Mouse (Mus musculus) cerebral cortex, adult 2 months (tissue): Measurements from ENCODE around the gene Fyn.

ENCODE experiments used
- WGBS: fragments of 180-500 bp; shearing (Covaris S2); methylation state at CpG from one replicate; pipeline ENCODE4 v1.1.7; 2018; 5-methylcytosine and 5-hydroxymethylcytosine counted together

Gene Fyn

DNA sequence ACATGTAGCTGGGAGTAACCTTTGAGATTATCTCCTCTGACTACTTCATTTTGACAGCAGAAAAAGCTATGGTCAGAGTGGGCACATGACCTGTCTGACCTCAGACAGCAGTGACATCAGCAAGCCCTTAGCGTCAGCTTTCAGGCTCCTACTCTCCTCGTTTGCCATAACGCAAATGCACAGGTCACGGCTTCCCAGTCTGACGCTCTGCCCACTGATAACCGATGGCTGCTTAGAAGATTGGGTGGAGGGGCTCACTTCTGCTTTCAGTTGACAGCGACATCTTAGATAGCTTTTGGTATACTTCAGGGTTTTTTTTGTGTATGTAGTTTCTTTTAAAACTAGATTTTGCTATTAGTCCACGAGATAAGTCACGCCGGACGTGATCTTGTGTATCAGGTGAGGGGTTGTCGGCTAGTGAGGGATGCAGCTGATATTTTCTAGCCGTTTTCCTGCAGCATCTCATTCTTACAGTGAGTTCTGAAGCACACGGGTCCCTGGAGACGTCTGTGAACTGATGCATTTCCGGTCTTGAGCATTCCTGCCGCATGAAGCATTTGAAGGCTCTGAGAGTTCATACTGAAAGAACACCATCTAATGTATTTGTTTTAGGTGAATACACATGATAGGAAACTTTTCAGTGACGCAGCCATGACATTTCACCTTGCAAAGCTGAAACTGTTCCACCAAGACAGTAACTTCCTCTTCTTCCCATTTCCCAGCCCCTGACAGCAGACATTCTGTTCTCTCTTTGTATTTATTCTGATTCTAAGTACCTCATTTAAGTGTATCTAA, 44.4 kb downstream of the Fyn start:
- WGBS: 78% methylated on average over 18 of the region's 18 CpGs

DNA sequence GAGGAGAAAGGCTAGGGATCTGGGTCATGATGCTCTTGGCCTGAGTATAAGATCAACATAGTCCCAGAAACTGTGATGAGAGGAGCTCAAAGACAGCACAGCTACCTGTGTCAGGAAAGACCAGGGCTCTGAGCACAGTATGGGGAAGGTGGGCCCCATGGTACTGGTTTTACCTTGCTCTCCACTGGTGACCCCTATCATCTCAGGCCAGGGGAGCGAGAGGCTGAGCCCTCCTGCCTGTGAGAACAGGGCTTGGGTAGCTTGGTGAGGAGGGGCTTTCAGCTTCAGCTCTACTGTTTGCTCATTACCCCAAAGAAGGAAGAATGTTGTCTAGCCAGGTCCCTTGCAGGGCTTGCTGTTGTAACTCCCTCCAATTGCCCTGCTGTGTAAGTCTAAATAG, 45.4 kb downstream of the Fyn start:
- WGBS: 100% methylated on average over 1 of the region's 1 CpGs

DNA sequence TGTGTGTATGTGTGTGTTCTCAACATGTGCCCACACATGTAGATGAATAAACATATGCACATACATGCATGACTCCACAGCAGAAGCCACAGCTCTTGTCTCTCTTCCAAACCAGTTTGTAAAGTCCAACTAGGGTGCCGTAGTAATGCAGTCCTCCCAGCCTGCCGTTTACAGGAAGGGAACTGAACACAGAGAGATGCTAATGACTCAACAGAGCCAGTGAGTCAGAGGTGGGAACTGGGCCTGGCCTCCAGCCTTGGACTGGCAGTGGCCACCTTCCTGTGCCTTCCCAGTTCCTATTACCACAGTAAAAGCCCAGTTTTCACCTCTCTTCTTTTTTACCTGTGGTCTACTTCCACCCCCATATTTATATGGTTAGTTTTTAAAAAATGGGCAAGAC, 46.9 kb downstream of the Fyn start:
- WGBS: 15% methylated on average over 2 of the region's 2 CpGs

DNA sequence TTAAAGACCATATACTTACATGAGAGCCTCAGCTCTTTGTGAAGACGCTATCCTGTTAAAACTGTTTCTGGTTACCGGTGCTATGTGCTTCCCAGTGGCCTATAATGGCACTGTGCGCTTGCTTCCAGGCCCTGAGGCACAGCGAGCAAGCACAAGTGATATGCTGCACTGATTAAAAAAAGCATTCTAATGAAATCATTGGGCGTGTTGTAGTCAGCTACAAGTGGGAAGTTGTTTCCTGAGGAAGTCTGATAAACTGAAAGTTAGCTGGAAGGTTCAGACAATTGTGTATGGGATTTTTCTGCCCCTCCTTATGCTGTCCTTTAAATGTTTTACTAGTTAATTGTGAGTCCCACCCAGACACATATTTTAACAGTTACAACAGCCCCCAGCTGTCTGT, 49.0 kb downstream of the Fyn start:
- WGBS: 67% methylated on average over 5 of the region's 5 CpGs

DNA sequence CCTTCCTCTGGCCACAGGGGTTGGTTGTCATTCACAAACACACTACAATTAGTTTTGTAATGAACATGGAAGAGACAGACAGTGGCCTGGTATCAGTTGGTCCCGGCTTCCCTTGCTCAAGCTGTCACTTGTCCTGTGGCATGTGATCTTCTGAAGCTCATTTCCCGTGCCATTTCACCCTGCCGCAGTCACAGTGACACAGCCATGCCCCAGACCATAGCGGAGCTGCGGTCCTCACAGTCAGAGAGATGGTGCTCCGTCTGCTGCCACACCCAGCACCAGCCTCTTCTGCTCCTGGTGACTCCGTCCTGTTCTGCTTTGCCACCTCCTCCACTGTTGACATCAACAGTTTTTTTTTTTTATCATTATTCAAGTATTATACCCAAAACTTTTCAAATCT, 49.7 kb downstream of the Fyn start:
- WGBS: 75% methylated on average over 7 of the region's 7 CpGs

DNA sequence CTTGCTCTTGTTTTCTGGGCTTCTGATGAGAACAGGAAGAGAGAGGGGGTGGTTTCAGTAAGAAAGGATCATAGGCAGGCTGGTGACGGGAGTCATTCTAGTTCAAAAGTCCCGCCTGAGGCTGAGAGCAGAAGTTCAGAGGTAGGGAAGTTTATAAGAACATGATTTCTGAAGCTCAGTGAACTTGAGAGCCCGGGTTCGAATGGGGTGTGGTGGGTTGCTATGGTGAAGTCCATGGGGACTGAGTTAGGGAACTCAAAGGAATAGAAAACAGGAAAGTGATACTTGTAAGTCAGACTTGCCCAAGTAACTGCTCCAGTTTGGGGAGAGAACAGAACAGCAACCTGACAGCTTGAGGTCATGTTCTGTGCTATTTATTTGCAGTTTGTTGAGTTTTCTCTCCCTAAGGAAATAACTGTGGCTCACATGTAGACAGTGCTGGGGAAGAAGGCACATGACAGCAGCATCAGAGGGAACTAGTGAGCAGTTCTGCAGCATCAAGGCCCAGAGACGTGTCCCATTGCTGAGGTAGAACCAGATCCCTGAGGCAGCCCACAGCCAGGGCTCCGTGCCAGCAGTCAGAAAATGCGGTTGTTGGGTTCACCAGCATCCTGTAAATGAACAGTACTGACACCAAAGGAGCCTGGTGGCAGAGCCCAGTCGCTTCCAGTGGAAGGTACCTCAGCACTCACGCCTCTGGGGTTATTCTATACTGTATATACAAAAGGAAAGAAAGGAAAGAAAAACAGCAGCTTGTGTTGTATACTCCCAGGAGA, 52.4 kb downstream of the Fyn start:
- 41% methylated on average over 9 of the region's 9 CpGs for WGBS

DNA sequence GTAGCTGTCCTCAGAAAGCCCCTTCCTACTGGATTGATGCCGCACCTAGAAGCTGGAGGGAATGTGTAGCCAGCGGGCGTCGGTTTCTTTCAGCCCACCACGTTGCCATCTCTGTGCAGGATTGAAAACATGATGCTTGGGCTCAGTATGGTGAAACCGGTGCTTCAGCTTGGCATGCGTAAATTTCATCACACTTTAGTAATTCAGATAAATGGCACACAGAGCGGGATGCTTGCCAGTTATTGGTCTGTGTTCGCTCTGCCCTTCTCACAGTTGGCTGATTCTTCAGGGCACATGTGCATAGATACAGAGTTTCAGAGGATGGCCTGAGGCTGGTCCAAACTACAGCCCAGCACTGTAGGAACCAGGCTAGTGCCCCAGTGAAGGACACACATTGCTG, 53.1 kb downstream of the Fyn start:
- 67% methylated on average over 9 of the region's 9 CpGs for WGBS

DNA sequence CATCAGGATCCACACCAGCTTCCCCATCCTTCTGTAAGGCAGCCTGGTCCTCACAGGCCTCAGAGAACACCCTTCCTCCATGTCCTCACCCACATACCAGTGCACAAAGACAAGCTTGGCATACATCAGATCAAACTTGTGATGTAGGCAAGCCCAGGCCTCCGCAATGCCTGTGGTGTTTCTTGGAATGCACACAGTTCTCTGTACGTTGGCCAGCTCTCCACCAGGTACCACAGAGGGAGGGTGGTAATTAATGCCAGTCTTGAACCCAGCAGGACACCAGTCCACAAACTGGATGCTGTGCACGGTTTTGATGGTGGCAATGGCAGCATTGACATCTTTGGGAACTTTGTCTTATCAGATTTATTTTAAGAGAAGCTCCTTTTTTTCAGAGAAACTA, 56.0 kb downstream of the Fyn start:
- 78% methylated on average over 3 of the region's 3 CpGs for WGBS

DNA sequence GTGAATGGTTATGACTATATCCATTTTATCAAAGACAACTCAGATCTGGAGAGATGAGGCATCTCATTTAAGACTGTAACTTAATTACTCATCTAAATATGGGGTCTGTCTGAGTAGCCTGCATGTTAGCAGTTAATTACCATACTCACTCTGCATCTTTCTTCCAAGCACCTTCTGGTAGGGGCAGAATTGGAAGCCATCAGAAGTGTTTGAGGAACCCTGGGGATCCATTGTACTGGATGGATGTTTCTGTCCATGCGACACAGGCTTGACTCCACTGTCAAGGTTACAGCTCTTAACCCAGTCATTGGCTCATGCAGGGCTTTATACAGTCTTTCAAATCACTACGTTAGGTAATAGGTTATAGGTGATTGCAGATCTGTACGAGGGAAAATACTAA, 57.4 kb downstream of the Fyn start:
- 94% methylated on average over 3 of the region's 3 CpGs for WGBS

DNA sequence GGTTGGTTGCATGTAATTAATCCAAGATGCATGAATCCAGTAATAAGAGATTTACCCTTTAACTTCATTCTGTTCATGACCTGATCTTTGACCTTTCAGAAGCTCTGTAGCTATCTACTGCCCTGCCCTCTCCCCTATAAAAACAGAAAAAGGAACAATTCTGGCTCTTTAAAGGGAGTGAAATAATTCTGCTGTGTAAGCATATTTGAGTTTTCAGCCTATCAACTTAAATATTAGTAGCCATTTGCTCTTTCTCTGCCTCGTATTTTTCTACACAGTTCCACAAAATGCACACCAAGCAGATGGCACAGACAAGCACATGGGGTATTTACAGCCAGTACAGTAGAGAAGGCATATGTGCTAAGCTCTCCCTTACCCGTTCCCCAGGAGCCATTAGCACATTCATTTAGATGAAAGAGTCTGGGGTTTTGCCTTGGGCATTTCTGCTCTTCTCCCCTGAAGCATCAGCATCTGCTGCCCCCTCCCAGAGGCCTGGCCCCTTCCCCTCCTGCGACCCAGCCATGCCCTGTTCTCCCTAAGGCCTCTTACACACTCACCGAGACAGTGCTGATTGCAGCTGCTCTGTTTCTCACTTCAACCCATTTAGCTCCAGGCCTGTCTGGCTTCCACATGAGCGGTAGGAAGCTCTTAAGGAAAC, 58.3 kb downstream of the Fyn start:
- 37% methylated on average over 5 of the region's 5 CpGs for WGBS

DNA sequence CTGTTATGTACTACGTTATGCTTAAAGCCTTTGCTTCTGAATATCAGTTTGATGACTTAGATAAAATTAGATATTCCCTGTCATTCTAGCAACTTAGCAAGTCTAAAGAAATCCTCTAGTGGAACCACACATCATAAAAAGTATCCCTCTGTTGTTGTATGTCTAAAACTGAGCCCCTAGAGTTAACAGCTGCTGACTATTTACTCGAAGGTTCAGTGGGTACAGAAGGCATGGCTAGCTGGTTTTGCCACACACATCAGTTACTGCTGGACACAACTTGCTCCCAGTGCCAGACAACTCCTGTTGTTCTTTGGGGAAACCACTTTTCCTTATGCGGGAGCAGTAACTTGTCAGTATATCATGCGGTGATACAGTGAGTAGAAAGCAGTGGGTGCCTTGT, 61.0 kb downstream of the Fyn start:
- 68% methylated on average over 4 of the region's 4 CpGs for WGBS

DNA sequence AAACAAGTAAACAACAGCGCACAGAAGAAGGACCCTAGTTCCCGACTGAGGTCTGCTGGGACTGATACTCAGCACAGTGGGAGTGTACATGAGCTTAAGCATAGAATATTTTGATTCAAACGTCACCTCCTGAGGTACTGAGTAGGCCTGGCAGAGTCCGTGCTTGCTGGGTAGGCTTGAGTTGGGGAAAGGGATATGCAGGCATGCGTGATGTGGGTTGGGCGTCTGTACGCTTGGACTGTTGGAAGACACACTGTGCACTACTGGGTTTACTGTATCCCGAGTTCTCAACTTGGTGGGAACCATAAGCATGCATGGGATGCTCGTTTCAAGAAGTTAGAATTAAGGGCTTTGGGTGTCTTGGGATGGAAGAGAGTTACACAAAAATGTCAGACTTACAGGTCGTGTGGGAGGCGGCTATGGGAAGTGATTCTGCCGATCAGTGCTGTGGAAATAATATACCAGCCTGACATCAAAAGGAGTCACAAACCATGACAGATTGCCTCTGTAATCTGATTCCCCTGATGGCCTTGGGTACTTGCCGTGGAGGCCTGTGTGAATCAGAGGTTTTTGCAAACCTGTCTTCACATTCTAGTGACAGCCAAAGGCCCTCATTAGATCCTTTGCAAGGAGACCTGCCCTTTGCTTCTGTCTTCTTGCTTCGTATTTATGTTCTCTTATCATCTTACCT, 61.6 kb downstream of the Fyn start:
- WGBS: 83% methylated on average over 14 of the region's 14 CpGs

DNA sequence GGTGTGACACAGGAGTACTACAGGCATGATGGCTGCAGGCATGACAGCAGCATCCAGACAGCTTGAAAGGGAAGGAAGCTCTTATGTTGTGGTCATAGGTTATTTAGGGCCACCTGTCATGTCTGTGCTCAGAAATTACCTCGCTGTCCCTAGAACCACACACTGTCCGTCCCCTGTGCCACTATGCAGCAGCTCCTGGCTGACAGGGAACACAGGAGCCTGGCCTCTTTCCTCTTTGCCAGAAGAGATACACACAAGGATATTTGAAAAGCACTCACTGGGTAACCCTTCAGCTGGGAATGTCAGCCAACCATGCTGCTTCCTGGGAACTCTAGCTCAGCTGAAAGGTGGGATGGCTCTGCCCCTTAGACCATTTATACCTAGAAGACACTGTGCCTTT, 62.6 kb downstream of the Fyn start:
- 95% methylated on average over 2 of the region's 2 CpGs for WGBS

DNA sequence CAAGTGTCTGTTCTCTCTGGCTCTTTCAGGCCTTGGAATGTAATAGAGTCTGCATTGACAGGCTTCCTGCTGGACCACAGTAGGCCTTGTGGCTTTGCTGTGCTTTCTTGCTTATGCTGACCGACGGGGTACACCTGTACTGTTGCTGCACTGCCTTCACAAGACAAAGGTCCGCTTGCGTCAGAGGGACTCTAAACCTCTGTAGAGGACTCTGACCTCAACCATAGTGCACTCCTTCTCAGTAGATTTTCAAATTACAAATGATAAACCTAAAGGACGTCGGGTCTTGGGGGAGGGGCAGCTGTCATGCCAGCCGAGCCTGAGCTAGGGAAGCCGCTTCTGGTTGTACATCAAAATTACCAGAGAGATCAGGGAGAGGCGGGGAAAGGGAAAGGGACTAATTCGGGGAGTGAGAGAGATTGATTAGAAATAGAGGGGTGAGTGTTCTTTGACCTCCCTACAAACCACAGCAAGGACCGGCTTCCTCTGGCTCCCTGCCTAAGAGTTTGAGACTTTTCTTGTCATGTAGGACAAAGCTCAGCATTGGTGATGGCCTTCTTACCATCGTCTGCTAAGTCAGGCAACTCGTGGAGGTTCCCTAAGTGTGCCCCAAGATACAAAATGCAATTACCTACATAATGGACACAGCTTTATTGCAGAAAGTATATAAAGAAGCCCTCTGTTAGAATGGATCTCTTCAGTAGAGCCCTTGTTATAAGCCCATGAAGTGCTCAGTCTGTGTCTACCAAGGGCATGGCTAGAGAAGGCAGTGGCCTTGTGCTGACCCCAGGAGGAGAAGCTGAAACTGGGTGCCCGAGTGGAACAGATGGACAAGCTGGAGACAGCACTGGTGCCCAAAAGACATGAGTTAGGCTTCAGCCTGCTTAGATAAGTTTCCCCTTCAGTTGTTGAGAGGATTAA, 64.3 kb downstream of the Fyn start:
- 74% methylated on average over 14 of the region's 14 CpGs for WGBS

DNA sequence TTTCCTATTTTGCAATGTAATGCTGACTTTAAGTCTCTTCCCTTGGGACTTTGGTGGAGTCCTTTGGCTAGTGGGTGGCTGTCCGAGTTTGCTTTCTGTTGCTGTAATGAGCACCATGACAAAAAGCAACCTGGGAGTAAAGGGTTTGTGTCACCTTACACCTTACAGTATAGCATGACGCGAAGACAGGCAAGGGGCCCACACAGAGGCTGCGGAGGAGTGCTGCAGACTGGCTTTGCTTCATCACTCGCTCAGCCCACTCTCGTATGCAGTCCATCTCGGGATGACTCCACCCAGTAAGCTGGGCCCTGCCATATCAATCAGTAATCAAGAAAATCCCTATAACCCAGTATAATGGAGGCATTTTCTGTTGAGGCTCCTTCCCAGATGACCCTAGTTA, 65.2 kb downstream of the Fyn start:
- WGBS: 79% methylated on average over 7 of the region's 7 CpGs

DNA sequence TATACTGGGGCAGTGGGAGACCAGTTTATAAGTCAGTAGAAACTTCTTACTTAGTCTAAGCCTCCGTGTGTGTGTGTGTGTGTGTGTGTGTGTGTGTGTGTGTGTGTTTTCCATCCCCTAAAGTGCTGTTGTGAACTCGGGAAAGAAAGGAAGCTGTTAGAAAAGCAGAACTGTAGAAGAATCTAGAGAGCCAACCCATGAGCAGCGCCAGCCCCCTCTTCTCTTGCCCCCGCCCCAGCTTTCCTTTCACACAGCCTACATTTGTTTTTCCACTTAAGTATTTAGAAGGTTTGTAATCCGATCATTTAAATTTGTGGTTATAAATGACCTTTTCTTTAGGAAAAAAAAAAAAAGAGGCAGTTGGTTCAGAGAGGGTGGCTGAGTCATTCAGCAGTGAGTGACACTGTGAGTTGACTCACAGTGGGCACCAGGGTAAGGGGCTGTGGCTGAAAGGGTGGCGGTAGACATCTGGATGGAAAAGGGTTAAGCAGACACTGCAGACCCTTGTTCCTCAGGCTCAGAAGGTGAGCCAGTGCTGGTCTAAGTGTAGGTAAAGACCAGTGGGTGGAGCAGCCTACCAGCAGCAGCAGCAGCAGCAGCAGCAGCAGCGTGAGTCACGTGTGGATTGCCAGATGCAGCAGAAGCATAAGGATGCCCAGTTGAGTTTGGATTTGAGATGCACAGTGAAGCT, 66.2 kb downstream of the Fyn start:
- 59% methylated on average over 8 of the region's 8 CpGs for WGBS

DNA sequence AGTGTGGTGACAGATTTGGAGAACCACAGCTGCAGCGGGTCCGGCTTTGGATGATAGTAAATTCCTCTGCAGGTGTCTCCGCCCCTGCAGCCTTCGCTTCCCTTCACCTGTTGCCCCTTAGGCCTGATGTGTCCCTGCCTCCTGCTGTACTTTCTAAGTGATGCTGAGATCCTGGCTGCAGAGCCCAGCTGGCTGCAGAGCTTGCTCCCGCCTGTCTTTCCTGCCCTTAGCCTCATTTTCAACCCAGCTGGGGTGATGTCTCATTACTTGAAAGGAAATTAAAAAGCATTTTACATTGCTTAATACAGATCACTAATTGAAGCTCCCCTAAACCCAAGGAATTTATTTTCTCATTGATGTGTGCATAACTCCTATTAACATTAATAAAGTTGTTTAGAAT, 70.2 kb downstream of the Fyn start:
- WGBS: 83% methylated on average over 5 of the region's 5 CpGs

DNA sequence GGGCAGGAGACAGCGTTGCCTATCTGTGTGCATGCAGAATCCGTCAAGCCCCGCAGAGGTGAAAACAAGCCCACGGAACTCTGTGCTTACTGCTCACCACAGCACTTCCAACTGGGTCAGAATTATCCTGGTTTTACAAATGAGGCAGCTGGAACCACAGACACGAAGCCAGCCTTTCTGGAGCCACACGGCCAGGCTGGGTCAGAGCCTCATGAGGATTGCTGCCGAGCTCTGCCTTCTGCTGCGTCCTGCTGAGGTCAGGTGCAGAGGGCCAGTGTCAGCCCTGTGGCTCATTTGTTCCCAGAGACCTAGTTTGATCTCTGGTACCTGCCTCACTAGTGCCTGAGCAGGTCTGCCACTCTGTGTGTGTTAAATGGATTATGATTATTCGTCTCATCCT, 71.9 kb downstream of the Fyn start:
- 57% methylated on average over 9 of the region's 9 CpGs for WGBS

DNA sequence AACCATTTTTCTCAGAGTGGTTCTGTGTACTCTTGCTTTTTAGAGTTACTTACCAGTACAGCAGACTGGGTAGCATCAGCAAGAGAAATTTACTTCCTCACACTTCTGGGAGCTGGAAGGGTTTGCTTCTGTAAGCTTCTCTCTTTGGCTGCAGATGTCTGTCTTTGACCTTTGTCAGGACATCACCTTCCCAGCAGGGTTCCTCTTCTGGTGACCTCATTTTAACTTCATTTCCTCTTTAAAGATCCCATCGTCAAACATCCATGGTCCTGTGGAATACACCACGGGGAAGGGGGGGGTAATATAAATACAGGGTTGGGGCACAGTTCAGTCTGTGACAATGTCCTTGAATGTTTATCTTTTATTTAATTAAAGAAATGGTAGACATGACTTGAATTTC, 74.5 kb downstream of the Fyn start:
- WGBS: 53% methylated on average over 2 of the region's 2 CpGs

DNA sequence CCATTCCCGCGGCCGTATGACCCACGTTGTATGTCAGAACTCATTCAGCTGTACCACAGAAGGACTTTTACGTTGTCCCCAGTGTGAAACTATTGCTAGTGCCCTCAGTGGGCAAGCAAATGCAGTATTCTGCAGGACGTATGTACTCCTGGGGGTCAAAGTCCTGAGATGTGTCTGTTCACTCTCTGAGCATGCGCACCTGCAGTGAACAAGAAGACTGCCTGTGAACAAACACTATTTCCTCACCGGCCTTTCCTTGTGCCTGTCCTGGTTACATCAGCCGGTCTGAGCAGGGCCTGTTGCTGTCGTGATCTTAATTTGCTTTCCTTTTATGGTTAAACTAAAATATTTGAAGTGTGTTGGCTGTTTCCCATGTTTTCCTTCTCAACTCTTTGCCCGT, 77.2 kb downstream of the Fyn start:
- WGBS: 85% methylated on average over 11 of the region's 11 CpGs

DNA sequence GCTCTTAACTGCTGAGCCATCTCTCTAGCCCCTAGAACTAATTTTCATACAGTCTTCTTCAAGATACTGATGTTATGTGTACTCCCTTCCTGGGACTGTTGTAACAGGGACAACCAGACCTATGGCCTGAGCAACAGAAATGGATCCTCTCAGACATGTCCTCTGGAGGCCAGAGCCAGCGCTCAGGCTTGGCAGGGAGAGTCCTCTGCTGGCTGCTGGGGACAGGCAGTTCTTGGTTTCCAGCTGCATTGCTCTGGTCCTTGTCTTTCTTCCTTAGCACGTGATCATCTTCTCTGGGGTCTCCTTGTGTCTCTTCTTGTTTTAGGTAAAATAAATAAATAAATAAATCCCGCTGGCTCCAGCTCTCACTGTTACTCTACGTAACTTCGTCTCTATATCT, 78.1 kb downstream of the Fyn start:
- WGBS: 91% methylated on average over 5 of the region's 5 CpGs
